Mouse (Mus musculus) CH12.LX (cell line): ENCODE results near the gene Ints2. TPM values are rescaled to one million over a fixed set of nuclear protein-coding genes. Genes with fewer than 3 reads are reported as not detected.

Source experiments
- polyA plus RNA-seq: library from polyadenylated mRNA; unstranded; fragments of >175 nt; gene quantifications from 2 replicates; pipeline ENCODE4 v1.2.1, GENCODE M21; 2012; ENCODE audit warnings: low read depth; ENCODE audit not compliant: insufficient read length
- total RNA-seq, 2 experiments: library from RNA; depleted of rRNA; stranded (reverse); fragments of 300-350 nt in 1 of 2; fragments of >200 nt in 1 of 2; gene quantifications; 2 replicates each; pipeline ENCODE4 v1.2.3; 2012 to 2014

Gene Ints2
- total and polyA plus RNA-seq, 3 experiments, result 54.8 to 86.3 (median 58.8) TPM

Other genes with a start within 250 kb of the Ints2 start
- gene Brip1, start 56.4 kb downstream of the Ints2 start, total RNA-seq (2012; rRNA removed), result 21.1 and 28.1 TPM in 2 replicates
- 24.9 and 31.1 TPM in 2 replicates for gene Brip1, start 56.4 kb downstream of the Ints2 start, total RNA-seq (2014; rRNA removed)
- 26.1 and 28.6 TPM in 2 replicates for gene Brip1, start 56.4 kb downstream of the Ints2 start, polyA plus RNA-seq
- 33.2 and 37.9 TPM in 2 replicates for gene Med13, start 100.0 kb upstream of the Ints2 start, total RNA-seq (2012; rRNA removed)
- 40.9 and 47.6 TPM in 2 replicates for gene Med13, start 100.0 kb upstream of the Ints2 start, total RNA-seq (2014; rRNA removed)
- 31.6 and 41.5 TPM in 2 replicates for gene Med13, start 100.0 kb upstream of the Ints2 start, polyA plus RNA-seq
- 34.9 and 41.3 TPM in 2 replicates for gene Rnft1, start 227.1 kb upstream of the Ints2 start, total RNA-seq (2012; rRNA removed)
- gene Rnft1, start 227.1 kb upstream of the Ints2 start, total RNA-seq (2014; rRNA removed), result 49.2 and 53.0 TPM in 2 replicates
- gene Rnft1, start 227.1 kb upstream of the Ints2 start, polyA plus RNA-seq, result 43.2 and 49.7 TPM in 2 replicates